Mouse (Mus musculus) neural tube, embryonic 14.5 days (tissue): ENCODE measurements around the gene Irf9. TPM values are rescaled to one million over a fixed set of nuclear protein-coding genes. Genes with fewer than 3 reads are reported as not detected.

Experiments
- ATAC-seq: fragments of 200-750 bp; cut with Nextera tagmentation; 2 replicates; pipeline ENCODE4 v1.8.0; 2017; ENCODE audit warnings: low read depth, mild to moderate bottlenecking, moderate TSS enrichment, moderate library complexity
- H3K27ac ChIP-seq: fragments of 300-500 bp; sonication (generic); 2 replicates; pipeline ENCODE4 v1.5.1; 2014; ENCODE audit warnings: low read depth, mild to moderate bottlenecking, control low read depth, low read length, moderate library complexity, mixed read lengths
- H3K27me3 ChIP-seq: fragments of 300-500 bp; sonication (generic); 2 replicates; pipeline ENCODE4 v1.6.1; 2014; ENCODE audit warnings: low read length; ENCODE audit not compliant: control insufficient read depth, insufficient read depth
- H3K36me3 ChIP-seq: fragments of 300-500 bp; sonication (generic); 2 replicates; pipeline ENCODE4 v1.6.1; 2014; ENCODE audit warnings: low read length, mixed read lengths; ENCODE audit not compliant: control insufficient read depth, insufficient read depth
- H3K4me1 ChIP-seq: fragments of 300-500 bp; sonication (generic); 2 replicates; pipeline ENCODE4 v1.6.1; 2014; ENCODE audit warnings: low read length; ENCODE audit not compliant: control insufficient read depth, insufficient read depth
- H3K4me2 ChIP-seq: fragments of 300-500 bp; sonication (generic); 2 replicates; pipeline ENCODE4 v1.6.1; 2014; ENCODE audit warnings: mild to moderate bottlenecking, low read depth, low read length, control low read depth
- H3K4me3 ChIP-seq: fragments of 300-500 bp; sonication (generic); 2 replicates; pipeline ENCODE4 v1.5.1; 2014; ENCODE audit warnings: low read depth, low read length, control low read depth, mixed read lengths
- H3K9ac ChIP-seq: fragments of 300-500 bp; sonication (generic); replicated peaks from 2 replicates; pipeline ENCODE4 v1.6.1; 2014; ENCODE audit warnings: low read depth, mild to moderate bottlenecking, control low read depth, low read length, mixed read lengths
- H3K9me3 ChIP-seq: fragments of 300-500 bp; sonication (generic); 2 replicates; pipeline ENCODE4 v1.6.1; 2016; ENCODE audit warnings: low read length; ENCODE audit not compliant: control insufficient read depth
- WGBS: fragments of 180-500 bp; shearing (Covaris S2); extraction: QIAGEN DNeasy Blood & Tissue Kit; methylation state at CpG from one replicate; pipeline ENCODE4 v1.1.7; 2014; 5-methylcytosine and 5-hydroxymethylcytosine counted together
- polyA plus RNA-seq: library from polyadenylated mRNA; unstranded; fragments of >200 nt; fragmentation: Nextera tagmentation; extraction: Ambion mirVana; gene quantifications from 2 replicates; pipeline ENCODE4 v1.2.1, GENCODE M21; 2014

The Irf9 gene
- polyA plus RNA-seq, 1 experiment from 2014 or later: 6.6 TPM

DNA sequence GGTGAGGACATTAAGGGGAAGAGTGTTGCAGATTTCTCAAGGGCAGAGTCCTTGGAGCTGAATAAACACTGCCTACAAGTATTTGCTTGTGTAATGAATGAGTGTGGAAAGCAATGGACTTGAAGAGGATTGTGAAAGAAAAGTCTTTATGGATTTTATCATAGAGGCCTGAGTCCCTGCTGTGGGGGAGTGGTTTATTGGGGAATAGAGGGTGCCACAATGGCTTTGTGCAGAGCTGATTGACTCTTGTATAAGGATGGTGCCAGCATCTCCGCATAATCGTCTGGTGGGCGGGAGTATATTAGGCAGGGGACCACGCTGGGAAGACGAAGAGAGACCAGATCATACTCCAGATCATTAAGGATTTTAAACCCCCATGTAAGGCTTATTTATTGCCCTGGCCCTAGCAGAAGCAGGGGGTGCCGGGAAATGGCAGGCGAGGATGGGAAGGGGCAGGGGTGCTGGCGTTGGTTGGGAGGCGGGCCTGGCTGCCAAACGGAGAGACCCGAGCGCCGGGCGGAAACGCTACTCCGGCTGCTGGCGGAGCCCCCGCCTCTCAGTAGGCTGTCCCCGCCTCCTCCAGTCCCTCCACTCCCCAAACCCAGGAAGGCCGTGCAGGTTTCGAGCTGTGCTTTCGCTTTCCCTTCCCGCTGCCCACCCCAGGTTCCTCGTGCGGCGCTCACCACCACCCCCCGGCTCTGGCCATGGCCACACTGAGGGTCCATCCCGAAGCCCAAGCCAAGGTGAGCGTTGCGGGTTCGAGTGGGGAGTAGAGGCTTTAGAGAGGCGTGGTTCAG is 25.3 kb upstream of the Irf9 start, which contains the start of gene Psme1:
Gene Psme1 (plus strand): TSS at position 253 of the 797 bp plus-strand sequence.
- Histone ChIP-seq H3K36me3 (peaks cover 7% of the 10 kb centered on the region; the same call in 1 of the 2 replicates), H3K4me3 (peak within 1 kb of the TSS; percentile 54), H3K27me3 (no peaks in the 10 kb centered on the region), H3K9me3 (no peaks in the 10 kb centered on the region), H3K27ac (peak within 1 kb of the TSS; percentile 91), H3K4me1 (peaks cover 3% of the 10 kb centered on the region; the same call in 1 of the 2 replicates), H3K4me2 (peak within 1 kb of the TSS; percentile 87), H3K9ac (peak within 1 kb of the TSS; percentile 86)
- WGBS: 0% methylated on average over 21 of the region's 32 CpGs
- peak; percentile 94 for ATAC-seq

- Histone ChIP-seq H3K4me3 (peak overlapping the region; percentile 54), H3K9me3 (no peaks in the 10 kb centered on the region), H3K36me3 (peaks cover 7% of the 10 kb centered on the region; the same call in 1 of the 2 replicates), H3K9ac (peak overlapping the region; percentile 86), H3K4me2 (peak overlapping the region; percentile 87), H3K27me3 (no peaks in the 10 kb centered on the region), H3K4me1 (peaks cover 3% of the 10 kb centered on the region; the same call in 1 of the 2 replicates), H3K27ac (peak overlapping the region; percentile 91)
- WGBS: 35% methylated on average over 6 of the region's 6 CpGs
- ATAC-seq: no peak; the same call in 1 of the 2 replicates
Observed at GRCm38 (mm10) chr14:55578668-55579269, 24.6 kb upstream of the Irf9 start.

- H3K9ac ChIP-seq: no peak overlapping the region
- H3K27ac ChIP-seq: no peak overlapping the region
- no peak for ATAC-seq
- H3K27me3 ChIP-seq: no peaks in the 10 kb centered on the region
- H3K36me3 ChIP-seq: peaks cover 7% of the 10 kb centered on the region; the same call in 1 of the 2 replicates
- peaks cover 8% of the 10 kb centered on the region; the same call in 1 of the 2 replicates for H3K4me1 ChIP-seq
- no peak overlapping the region for H3K4me2 ChIP-seq
- H3K4me3 ChIP-seq: no peak overlapping the region
- H3K9me3 ChIP-seq: no peaks in the 10 kb centered on the region
- 89% methylated on average over 23 of the region's 23 CpGs for whole genome bisulfite sequencing
Observed at GRCm38 (mm10) chr14:55579511-55580496, 23.6 kb upstream of the Irf9 start.

DNA sequence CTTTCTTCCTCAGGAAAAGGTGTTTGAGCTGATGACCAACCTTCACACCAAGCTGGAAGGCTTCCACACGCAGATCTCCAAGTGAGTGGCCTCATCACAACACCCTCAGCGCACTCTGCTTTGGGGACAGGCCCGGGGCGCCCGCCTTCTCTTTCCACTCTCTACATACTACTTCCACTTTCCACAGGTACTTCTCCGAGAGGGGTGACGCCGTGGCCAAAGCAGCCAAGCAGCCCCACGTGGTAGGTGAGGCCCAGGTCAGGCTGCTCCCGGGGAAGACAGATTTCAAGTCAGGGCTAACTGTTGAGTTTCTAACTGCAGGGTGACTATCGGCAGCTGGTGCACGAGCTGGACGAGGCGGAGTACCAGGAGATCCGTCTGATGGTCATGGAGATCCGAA is 22.6 kb upstream of the Irf9 start:
- Histone ChIP-seq H3K27ac (no peak overlapping the region), H3K27me3 (no peaks in the 10 kb centered on the region), H3K36me3 (peaks cover 7% of the 10 kb centered on the region; the same call in 1 of the 2 replicates), H3K4me2 (no peak overlapping the region), H3K4me1 (peaks cover 8% of the 10 kb centered on the region; the same call in 1 of the 2 replicates), H3K9me3 (no peaks in the 10 kb centered on the region), H3K9ac (no peak overlapping the region), H3K4me3 (no peak overlapping the region)
- 95% methylated on average over 16 of the region's 16 CpGs for WGBS
- no peak for ATAC-seq

- H3K4me2 ChIP-seq: no peak overlapping the region
- no peaks in the 10 kb centered on the region for H3K27me3 ChIP-seq
- peaks cover 8% of the 10 kb centered on the region; the same call in 1 of the 2 replicates for H3K4me1 ChIP-seq
- H3K27ac ChIP-seq: no peak overlapping the region
- no peaks in the 10 kb centered on the region for H3K9me3 ChIP-seq
- H3K36me3 ChIP-seq: peaks cover 7% of the 10 kb centered on the region; the same call in 1 of the 2 replicates
- ATAC-seq: no peak
- no peak overlapping the region for H3K4me3 ChIP-seq
- no peak overlapping the region for H3K9ac ChIP-seq
- WGBS: 78% methylated on average over 9 of the region's 9 CpGs
Observed at GRCm38 (mm10) chr14:55581981-55582681, 21.2 kb upstream of the Irf9 start.

GRCm38 (mm10) chr14:55584303-55584701 is 19.1 kb upstream of the Irf9 start:
- no peak overlapping the region for H3K27ac ChIP-seq
- H3K4me2 ChIP-seq: peak overlapping the region; percentile 61
- 40% methylated on average over 5 of the region's 5 CpGs for WGBS
- peak overlapping the region; percentile 41 for H3K4me3 ChIP-seq
- no peaks in the 10 kb centered on the region for H3K27me3 ChIP-seq
- H3K9me3 ChIP-seq: no peaks in the 10 kb centered on the region
- peaks cover 7% of the 10 kb centered on the region for H3K36me3 ChIP-seq
- no peak for ATAC-seq
- H3K9ac ChIP-seq: peak overlapping the region; percentile 63; the same call in 1 of the 2 replicates
- H3K4me1 ChIP-seq: 0 out of 2 replicates have a peak, but pooled peaks cover 5% of the 10 kb centered on the region

GRCm38 (mm10) chr14:55584702-55585565 is 18.4 kb upstream of the Irf9 start, which contains the start of gene Emc9:
Gene Emc9, minus strand, starts transcription at chr14:55585302.
- Histone ChIP-seq H3K27me3 (no peaks in the 10 kb centered on the region), H3K36me3 (peaks cover 7% of the 10 kb centered on the region)
- WGBS: 2% methylated on average over 42 of the region's 43 CpGs

More at GRCm38 (mm10) chr14:55584702-55585565, 18.4 kb upstream of the Irf9 start, which contains the start of gene Emc9:
- Histone ChIP-seq H3K4me1 (peaks cover 6% of the 10 kb centered on the region; the same call in 1 of the 2 replicates), H3K9ac (peak within 1 kb of the TSS; percentile 63), H3K4me2 (peak within 1 kb of the TSS; percentile 61), H3K9me3 (no peaks in the 10 kb centered on the region), H3K4me3 (peak within 1 kb of the TSS; percentile 41), H3K27ac (no peak within 1 kb of the TSS)
- peak; percentile 64 for ATAC-seq
